Mouse (Mus musculus) cerebellum, postnatal 14 days (tissue): Measurements from ENCODE around the gene Gabarap.

ENCODE experiments used
- DNase-seq, 2 experiments: peaks; one replicate each; pipeline ENCODE4 v3.0.0; 2021; ENCODE audit warnings: mixed read lengths in 2 of 2

The Gabarap gene

DNA sequence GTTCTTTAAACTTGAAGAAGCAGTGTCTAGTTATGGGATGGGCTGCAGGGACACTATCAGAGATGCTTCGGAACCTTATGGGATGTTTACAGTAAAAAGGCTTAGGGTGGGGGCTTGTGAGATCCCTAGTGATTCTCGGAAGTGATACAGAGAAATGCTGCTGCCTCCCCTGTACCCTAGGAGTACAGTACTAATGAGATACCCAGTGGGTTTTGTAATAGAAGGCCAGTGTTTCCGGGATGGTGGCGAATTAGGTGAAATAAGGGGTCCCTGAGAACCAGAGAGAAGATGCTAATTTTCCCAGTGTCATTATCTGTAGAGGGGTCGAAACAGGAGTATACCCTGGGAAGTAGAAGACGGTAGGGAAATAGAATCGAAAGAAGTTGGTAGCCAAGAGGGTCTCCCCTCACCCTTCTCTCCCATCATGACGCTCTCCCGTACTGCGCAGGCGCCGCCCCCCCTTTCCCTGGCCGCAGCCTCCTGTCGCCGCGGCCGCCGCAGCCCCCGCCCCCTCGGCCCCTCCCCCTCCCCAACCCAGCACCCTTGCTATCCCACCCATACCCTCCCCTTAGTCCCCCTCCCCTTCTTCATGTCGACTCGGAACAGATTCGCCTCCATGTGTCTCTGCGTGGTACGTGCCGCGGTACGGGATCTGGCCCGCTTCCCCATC, 32.7 kb downstream of the Gabarap start:
- peak; percentile 55 to 70 for DNase-seq

DNA sequence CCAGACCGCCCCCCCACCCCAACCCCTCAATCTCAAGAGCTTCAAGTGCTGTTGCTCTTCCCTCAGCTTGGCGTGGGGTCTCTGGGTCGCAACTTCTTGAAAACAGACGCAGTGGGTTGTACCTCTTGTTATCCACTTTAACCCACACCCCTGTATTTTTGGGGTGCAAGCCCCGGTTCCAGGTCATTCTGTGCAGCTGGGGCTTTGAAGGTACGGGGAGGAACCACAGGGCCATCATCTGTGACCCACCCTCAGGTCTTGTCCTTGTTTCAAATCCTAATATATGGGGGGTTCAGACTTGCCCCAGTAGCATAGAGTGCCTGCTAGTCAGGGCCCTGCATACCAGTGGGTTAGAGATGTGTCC, 33.2 kb downstream of the Gabarap start:
- DNase-seq = peak in 1 of 2 experiments; percentile 7

DNA sequence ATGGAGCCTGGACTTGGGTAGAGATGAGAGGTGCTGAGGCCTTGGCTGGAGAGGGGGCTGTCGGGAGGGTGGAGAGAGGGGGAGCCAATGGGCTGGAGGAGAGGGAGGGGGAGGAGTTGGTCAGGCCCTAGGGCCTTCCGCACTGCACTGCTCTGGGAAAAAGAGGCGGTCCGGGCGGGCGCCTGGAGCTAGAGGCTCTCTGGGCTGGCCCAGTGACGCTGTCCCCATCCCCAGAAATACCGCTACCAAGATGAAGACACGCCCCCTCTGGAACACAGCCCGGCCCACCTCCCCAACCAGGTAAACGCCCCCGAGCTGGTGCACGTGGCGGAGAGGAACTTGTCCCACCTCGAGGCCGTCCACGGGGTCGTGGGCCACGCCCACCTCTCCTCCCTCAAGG, 35.7 kb downstream of the Gabarap start:
- DNase-seq = peak in 1 of 2 experiments; percentile 64

DNA sequence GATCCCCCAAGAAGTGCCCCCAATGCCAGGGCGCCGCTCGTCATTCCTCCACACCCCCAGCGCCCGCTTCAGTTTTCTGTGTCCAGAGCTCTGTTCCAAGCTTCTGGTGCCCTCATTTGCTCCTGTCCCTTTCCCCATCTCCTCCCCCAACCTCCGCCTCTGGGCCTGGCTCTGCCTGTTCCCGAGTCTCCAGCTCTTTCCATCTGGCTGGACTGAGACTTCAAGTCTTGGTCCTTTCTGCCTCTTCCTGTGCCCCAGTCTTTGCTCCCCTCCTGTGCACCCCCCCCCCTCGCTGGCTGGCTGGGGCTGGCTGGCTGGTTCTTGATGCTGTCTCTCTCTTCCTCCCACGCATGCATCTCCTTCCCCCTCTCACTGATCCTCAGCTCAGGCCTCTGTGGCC, 36.5 kb downstream of the Gabarap start:
- peak; percentile 52 to 65 for DNase-seq

DNA sequence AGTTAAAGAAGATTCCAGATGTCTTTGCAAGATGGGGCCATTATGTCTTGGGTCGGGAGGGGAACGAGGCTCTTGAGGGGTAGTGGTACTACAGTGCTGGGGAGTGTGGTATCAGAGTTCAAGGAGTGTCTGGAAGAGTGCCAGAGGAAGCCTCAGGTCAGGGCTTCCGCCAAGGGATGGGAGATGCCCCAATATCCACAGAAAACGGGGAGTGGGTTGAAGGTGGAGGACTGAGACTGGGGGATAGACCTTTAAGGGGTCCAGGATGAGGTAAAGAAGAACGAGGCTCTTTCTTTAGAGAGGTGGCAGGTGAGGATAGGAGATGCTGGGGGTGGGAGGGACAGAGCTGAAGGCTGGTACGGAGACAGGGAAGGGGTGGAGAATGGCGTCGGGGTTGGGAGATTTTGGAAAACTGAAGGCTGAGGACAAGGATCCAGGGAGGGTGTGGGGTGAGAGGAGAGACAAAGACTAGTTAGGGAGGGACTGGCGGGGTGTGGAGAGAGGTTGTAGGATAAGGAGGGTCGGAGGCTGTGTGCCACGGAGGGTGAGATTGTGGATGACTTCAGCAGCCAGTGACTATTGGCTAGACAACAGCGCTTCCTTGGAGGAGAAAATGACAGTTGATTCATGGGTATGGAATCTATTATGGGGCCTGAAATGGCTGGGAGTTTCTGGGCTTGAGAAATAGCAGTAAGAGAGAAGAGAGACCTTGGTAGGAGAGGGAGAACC, 37.6 kb downstream of the Gabarap start:
- peak in 1 of 2 experiments; percentile 41 for DNase-seq

DNA sequence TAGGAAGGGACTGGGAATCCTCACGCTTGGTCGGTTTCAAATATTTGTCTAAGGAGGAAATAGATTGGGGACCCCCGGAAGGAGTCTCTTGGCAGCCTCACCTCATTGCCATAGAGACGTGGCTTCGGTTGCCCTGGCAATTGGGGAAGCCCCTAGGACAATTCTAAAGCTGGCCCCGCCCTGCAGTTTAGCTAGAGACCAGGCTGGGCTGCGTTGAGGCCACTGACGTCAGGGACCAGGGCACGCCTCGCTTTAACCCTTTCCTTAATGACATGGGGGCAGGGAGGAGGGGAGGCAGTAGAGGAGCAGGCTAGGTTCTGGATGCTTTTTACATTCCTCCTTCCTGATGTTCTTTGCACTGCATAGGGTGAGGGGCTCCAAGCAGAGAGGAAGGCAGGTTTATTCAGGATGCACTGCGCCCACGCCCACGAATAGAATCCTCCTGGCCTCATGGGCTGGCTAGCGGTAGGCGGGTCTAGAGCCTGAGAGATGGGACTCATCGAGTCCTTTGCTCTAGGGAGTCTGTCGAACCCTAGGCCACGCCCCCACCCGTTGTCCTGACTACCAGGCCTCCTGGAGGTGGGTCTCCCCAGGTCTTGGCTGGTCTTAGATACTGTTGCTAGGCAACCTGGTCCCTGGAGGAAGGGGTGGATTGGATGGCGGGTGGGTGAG, 38.3 kb downstream of the Gabarap start:
- peak; percentile 83 to 86 for DNase-seq

DNA sequence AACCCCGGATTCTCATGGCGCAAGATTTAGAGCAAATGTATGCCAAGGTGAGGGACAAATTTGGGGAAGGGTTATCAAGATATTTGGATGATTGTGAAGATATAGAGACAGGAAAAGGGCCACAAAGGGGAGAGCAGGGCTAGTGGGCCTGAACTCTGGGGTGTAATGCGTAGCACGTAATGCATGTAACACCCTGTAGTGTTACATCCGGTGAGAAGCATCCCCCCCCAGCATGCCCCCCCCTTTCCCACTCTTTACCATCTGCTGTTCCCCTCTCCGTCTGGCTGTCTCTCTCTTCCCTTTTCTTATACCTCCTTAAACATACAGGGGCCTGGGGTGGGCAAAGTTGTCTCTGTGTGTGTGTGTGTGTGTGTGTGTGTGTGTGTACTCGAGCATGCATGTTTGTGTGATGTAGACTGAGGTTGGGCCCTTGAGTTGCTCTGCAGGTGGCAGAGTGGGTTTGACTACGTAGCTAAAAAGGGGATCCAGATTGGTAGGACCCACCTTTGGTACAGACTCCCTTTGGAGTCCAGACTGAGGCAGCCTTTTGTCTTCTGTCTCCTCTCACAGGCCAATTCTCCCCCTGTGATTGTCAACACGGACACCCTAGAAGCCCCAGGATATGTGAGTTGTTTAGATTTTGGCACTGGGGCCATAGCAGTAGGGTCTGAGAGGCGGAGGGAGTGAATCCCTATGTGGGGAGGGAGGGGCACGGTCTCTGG, 39.0 kb downstream of the Gabarap start:
- DNase-seq = peak in 1 of 2 experiments; percentile 24

DNA sequence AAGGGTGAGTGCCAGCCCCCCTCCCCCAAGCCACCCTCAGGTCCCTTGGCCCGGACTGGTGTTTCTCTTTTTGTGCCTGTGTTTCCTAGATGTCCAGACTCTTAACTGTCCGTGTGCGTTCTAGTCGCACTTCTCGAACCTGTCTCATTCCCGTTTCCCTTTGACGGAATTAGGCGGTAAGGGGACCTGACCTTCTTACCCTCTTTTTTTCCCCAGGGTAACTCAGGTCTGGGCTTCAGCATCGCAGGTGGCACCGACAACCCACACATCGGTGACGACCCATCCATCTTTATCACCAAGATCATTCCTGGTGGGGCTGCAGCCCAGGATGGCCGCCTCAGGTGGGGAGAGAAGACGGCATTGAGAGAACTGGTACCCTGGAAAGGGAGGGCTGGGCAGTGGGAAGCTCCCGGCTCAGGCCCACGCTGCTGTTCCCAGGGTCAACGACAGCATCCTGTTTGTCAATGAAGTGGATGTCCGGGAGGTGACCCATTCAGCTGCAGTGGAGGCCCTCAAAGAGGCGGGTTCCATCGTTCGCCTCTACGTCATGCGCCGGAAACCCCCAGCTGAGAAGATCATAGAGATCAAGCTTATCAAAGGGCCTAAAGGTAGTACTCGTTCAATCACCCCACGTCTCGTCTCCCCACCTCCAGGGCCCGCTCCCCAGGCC, 39.8 kb downstream of the Gabarap start:
- DNase-seq = peak in 1 of 2 experiments; percentile 10

DNA sequence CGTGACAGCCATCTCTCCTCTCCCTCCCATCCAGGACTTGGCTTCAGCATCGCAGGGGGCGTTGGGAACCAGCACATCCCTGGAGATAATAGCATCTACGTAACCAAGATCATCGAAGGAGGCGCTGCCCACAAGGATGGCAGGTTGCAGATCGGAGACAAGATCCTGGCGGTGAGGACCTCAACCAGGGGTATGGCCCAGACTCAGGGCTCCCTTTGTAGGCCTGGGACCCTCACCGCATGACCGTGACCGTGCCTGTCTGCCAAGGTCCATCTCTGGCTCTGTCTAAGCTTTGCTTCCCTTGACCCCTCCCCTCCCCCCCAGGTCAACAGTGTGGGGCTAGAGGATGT, 40.4 kb downstream of the Gabarap start:
- DNase-seq = peak in 1 of 2 experiments; percentile 11

DNA sequence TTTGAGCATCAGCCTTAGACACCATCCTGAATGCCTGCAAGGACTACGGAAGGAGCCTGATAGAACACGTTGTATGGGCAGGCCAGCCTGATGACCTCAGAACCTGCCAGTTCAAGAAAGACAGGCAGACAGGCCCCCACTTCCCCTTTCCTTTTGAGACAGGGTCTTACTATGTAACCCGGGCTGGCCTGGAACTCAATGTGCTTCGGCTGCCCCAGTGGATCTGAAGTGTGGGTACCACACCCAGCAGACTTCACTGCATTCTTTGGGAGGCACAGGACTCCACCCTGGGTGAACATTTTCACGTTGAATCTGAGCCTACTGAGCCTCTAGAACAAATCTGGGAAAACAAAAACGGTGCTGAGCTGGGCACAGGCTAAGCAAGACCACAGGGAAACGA, 47.2 kb downstream of the Gabarap start:
- DNase-seq = no peak

DNA sequence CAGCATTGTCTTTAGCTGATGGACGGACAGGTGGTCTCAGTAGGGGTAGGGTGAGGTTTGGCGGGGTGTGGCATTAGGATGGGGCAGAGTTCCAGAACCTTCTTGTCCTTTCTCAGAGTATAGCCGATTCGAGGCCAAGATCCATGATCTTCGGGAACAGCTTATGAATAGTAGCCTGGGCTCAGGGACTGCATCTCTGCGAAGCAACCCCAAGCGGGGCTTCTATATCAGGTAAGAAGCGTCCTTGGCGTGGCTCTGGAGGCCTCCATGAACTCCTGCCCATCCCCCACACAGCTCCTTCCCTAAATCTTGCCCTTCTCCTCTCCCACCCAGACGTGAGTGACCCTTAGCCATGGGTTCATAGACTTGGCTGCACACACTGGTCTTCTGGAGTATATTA, 48.7 kb downstream of the Gabarap start:
- DNase-seq = peak in 1 of 2 experiments; percentile 21

DNA sequence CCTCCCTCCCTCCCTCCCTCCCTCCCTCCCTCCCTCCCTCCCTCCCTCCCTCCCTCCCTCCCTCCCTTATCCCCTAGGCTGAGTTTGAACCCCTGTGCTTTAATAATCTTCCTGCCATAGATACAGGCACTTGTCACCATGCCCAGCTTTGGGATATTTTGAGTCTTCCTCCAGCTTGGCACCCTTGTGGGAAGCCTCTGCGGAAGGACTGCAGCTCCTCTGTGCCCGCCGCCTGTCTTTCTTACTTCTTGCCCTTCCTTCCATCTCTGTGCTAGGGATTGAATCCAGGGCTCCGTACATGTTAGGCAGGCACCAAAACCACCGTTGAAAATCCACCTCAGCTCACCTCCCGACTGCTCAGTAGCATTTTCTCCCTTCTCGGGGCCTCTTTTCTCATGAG, 49.2 kb downstream of the Gabarap start:
- DNase-seq = peak in 1 of 2 experiments; percentile 48

DNA sequence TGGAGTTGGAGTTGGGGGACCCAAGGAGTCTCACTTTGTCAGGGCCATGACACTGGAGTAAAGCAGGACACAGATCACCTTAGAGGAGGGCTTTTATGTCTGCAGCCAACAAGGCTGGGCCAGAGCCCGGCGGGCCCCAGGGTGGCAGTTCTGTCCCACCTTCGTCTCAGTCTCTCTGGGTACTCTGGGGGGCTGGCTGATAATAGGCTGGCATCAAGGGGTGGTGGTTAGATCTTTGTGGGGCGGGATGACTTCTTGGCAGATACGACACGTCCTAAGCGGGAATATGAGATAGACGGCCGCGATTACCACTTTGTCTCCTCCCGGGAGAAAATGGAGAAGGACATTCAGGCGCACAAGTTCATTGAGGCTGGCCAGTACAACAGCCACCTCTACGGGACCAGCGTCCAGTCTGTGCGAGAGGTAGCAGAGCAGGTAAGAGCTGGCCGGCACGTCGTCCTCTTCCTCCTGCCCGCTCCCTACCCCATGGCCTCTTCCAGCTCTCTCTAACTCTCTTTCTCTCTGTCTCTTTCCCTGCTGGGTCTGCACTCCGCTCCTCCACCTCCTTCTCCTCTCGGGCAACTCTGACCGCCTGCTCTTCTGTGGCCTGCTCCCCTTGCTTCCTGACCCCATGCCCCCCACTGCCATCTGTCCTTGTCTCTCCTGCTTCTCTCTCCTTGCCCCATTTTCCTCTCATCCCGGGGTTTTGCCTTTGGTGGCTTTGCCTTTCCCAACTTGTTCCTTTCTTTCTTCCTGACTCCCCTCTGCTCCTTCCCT, 51.6 kb downstream of the Gabarap start:
- peak in 1 of 2 experiments; percentile 30 for DNase-seq

DNA sequence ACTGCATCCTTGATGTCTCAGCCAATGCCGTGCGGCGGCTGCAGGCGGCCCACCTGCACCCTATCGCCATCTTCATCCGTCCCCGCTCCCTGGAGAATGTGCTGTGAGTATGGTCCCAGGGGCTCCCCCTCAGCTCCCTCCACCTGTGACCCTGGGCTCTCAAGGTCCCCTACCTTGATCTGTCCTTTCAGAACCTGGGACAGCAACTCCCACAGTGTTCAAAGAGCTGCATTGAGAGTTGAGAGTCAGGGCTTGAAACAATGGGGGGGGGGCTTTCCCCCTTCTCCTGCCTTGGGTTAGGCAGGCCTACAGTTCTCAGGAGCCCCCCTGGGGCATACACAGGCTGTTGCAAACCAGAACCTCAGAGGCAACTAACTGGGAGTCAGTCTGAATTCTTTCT, 52.7 kb downstream of the Gabarap start:
- no peak for DNase-seq
